Mouse (Mus musculus) MEL (cell line): ENCODE data around the gene Wbp4.
A peak's percentile ranks its signal among the peaks of the same experiment; 100 is the strongest.

ENCODE experiments used
- MAFK ChIP-seq: IDR thresholded peaks from 2 replicates; pipeline ENCODE4 v1.6.1; 2011; ENCODE audit warnings: low read depth, mild to moderate bottlenecking, low read length, improper control_type of control experiment, borderline replicate concordance
- POLR2A ChIP-seq, 2 experiments: IDR thresholded peaks; 2 replicates each; pipeline ENCODE4 v1.6.1; 2011 to 2012; ENCODE audit warnings: low read length in 2 of 2, mild to moderate bottlenecking in 2 of 2, control low read depth in 1 of 2, improper control_type of control experiment in 1 of 2, low read depth in 1 of 2, moderate library complexity in 1 of 2; ENCODE audit not compliant: control insufficient read depth in 1 of 2, insufficient read depth in 1 of 2, poor library complexity in 1 of 2
- TAL1 ChIP-seq: IDR thresholded peaks from 2 replicates; pipeline ENCODE4 v1.6.1; 2012; ENCODE audit warnings: mild to moderate bottlenecking, inconsistent platforms, low read length, moderate library complexity, mixed read lengths

- TF ChIP-seq TAL1 (peak; percentile 55), MAFK (no peak), POLR2A (IDR thresholded peaks at IDR 0.05; ENCODE audit: control insufficient read depth in 1 of 2, insufficient read depth in 1 of 2, low read depth in 1 of 2, low read length in 2 of 2, poor library complexity in 1 of 2) (no peak; a peak in 1 of 4 replicates)
These were observed 40.3 kb upstream of the Wbp4 start for GRCm38 (mm10) chr14:79521471-79522117.
